Mouse (Mus musculus) hindbrain, postnatal 0 days (tissue): ENCODE data around the gene Polr3gl. TPM values are rescaled to one million over a fixed set of nuclear protein-coding genes. Genes with fewer than 3 reads are reported as not detected.
A peak's percentile ranks its signal among the peaks of the same experiment; 100 is the strongest.

Experiments used
- ATAC-seq: fragments of 200-750 bp; cut with Nextera tagmentation; 2 replicates; pipeline ENCODE4 v1.8.0; 2017; ENCODE audit warnings: mild to moderate bottlenecking, moderate TSS enrichment, moderate library complexity
- DNase-seq: peaks from one replicate; pipeline ENCODE4 v3.0.0-alpha.2; 2015; ENCODE audit warnings: low spot score
- H3K27ac ChIP-seq: fragments of 300-500 bp; sonication (generic); 2 replicates; pipeline ENCODE4 v1.5.1; 2014; ENCODE audit warnings: mild to moderate bottlenecking
- H3K27me3 ChIP-seq: fragments of 300-500 bp; sonication (generic); 2 replicates; pipeline ENCODE4 v1.6.1; 2014; ENCODE audit warnings: low read length, mixed read lengths; ENCODE audit not compliant: insufficient read depth
- H3K36me3 ChIP-seq: fragments of 300-500 bp; sonication (generic); 2 replicates; pipeline ENCODE4 v1.6.1; 2014; ENCODE audit warnings: low read length, mixed read lengths; ENCODE audit not compliant: insufficient read depth
- H3K4me1 ChIP-seq: fragments of 300-500 bp; sonication (generic); 2 replicates; pipeline ENCODE4 v1.6.1; 2014; ENCODE audit warnings: antibody characterized with exemption, low read length, mixed read lengths; ENCODE audit not compliant: insufficient read depth
- H3K4me2 ChIP-seq: fragments of 300-500 bp; sonication (generic); 2 replicates; pipeline ENCODE4 v1.6.1; 2014; ENCODE audit warnings: low read depth, mild to moderate bottlenecking, low read length, moderate library complexity, mixed read lengths
- H3K4me3 ChIP-seq: fragments of 300-500 bp; sonication (generic); 2 replicates; pipeline ENCODE4 v1.5.1; 2014; ENCODE audit warnings: low read length
- H3K9ac ChIP-seq: fragments of 300-500 bp; sonication (generic); replicated peaks from 2 replicates; pipeline ENCODE4 v1.6.1; 2014; ENCODE audit warnings: mild to moderate bottlenecking, low read length, moderate library complexity, mixed read lengths
- H3K9me3 ChIP-seq: fragments of 300-500 bp; sonication (generic); 2 replicates; pipeline ENCODE4 v1.6.1; 2016; ENCODE audit warnings: low read length, mixed read lengths
- CTCF ChIP-seq: IDR thresholded peaks from 2 replicates; pipeline ENCODE4 v1.5.1; 2016; ENCODE audit warnings: antibody characterized with exemption, control low read depth, low read depth
- WGBS: fragments of 180-500 bp; shearing (Covaris S2); extraction: QIAGEN DNeasy Blood & Tissue Kit; methylation state at CpG from one replicate; pipeline ENCODE4 v1.1.7; 2014; 5-methylcytosine and 5-hydroxymethylcytosine counted together
- polyA plus RNA-seq: library from polyadenylated mRNA; unstranded; fragments of >200 nt; fragmentation: Nextera tagmentation; extraction: Ambion mirVana; gene quantifications from 2 replicates; pipeline ENCODE4 v1.2.1, GENCODE M21; 2015
- total RNA-seq: library from RNA; depleted of rRNA; stranded (reverse); fragments of >200 nt; gene quantifications from 2 replicates; pipeline ENCODE4 v1.2.3, GENCODE M21; 2014

Polr3gl gene
- total and polyA plus RNA-seq, 2 experiments from 2014 or later, result 11.2 to 32.9 TPM

- Histone ChIP-seq H3K4me1 (peaks cover 33% of the 10 kb centered on the region), H3K27ac (peak overlapping the region; percentile 95), H3K36me3 (no peaks in the 10 kb centered on the region), H3K4me3 (peak overlapping the region; percentile 83), H3K4me2 (peak overlapping the region; percentile 74), H3K27me3 (no peaks in the 10 kb centered on the region), H3K9me3 (no peaks in the 10 kb centered on the region), H3K9ac (peak overlapping the region; percentile 83)
- WGBS, result 16% methylated on average over 5 of the region's 5 CpGs
- TF ChIP-seq CTCF, result no peak
- DNase-seq, result no peak
- ATAC-seq, result no peak
Measured at GRCm38 (mm10) chr3:96602704-96603084, 8.7 kb upstream of the Polr3gl start.

- no peaks in the 10 kb centered on the region for H3K27me3 ChIP-seq
- H3K9me3 ChIP-seq, result no peaks in the 10 kb centered on the region
- peak; percentile 76 for DNase-seq
- peaks cover 38% of the 10 kb centered on the region for H3K4me1 ChIP-seq
- 6% methylated on average over 10 of the region's 10 CpGs for WGBS
- no peaks in the 10 kb centered on the region for H3K36me3 ChIP-seq
- no peak for TF ChIP-seq CTCF
- H3K4me2 ChIP-seq, result peak overlapping the region; percentile 74
- ATAC-seq, result no peak
- H3K4me3 ChIP-seq, result peak overlapping the region; percentile 83
- peak overlapping the region; percentile 83 for H3K9ac ChIP-seq
- peak overlapping the region; percentile 95 for H3K27ac ChIP-seq
Measured at GRCm38 (mm10) chr3:96601941-96602703, 8.1 kb upstream of the Polr3gl start.

- Histone ChIP-seq H3K9me3 (no peaks in the 10 kb centered on the region), H3K9ac (peak overlapping the region; percentile 83), H3K27me3 (no peaks in the 10 kb centered on the region), H3K4me3 (peak overlapping the region; percentile 83), H3K4me2 (peak overlapping the region; percentile 74), H3K27ac (peak overlapping the region; percentile 95), H3K36me3 (no peaks in the 10 kb centered on the region), H3K4me1 (peaks cover 39% of the 10 kb centered on the region)
- TF ChIP-seq CTCF, result no peak
- WGBS, result under 1% methylated on average over 29 of the region's 40 CpGs
- ATAC-seq (peak; percentile 32), DNase-seq (peak; percentile 81)
Measured at GRCm38 (mm10) chr3:96601251-96601787, 7.3 kb upstream of the Polr3gl start.

- WGBS, result 1% methylated on average over 27 of the region's 27 CpGs
- Histone ChIP-seq H3K36me3 (no peaks in the 10 kb centered on the region), H3K4me1 (peaks cover 41% of the 10 kb centered on the region), H3K4me3 (peak within 1 kb of the TSS; percentile 83), H3K9ac (peak within 1 kb of the TSS; percentile 83), H3K4me2 (peak within 1 kb of the TSS; percentile 74), H3K27me3 (no peaks in the 10 kb centered on the region), H3K27ac (peak within 1 kb of the TSS; percentile 95), H3K9me3 (no peaks in the 10 kb centered on the region)
- DNase-seq, result peak; percentile 96
- peak; percentile 91 for ATAC-seq
- TF ChIP-seq CTCF, result no peak
Measured at GRCm38 (mm10) chr3:96600639-96601250, 6.8 kb upstream of the Polr3gl start, which contains the start of gene Lix1l. TSS of gene Lix1l (plus strand) at chr3:96601149.

- TF ChIP-seq CTCF, result no peak
- ATAC-seq (no peak), DNase-seq (no peak)
- Histone ChIP-seq H3K27ac (no peak overlapping the region), H3K36me3 (no peaks in the 10 kb centered on the region), H3K9ac (no peak overlapping the region), H3K4me3 (no peak overlapping the region), H3K4me2 (no peak overlapping the region; the same call in 1 of the 2 replicates), H3K4me1 (peaks cover 45% of the 10 kb centered on the region), H3K9me3 (no peaks in the 10 kb centered on the region), H3K27me3 (no peaks in the 10 kb centered on the region)
- 78% methylated on average over 3 of the region's 3 CpGs for WGBS
Measured at GRCm38 (mm10) chr3:96599411-96599810, 5.4 kb upstream of the Polr3gl start.

- DNase-seq (no peak), ATAC-seq (no peak)
- TF ChIP-seq CTCF, result no peak
- peaks cover 43% of the 10 kb centered on the region for H3K4me1 ChIP-seq
- peak overlapping the region; percentile 81 for H3K4me2 ChIP-seq
- H3K4me3 ChIP-seq, result peak overlapping the region; percentile 52
- no peaks in the 10 kb centered on the region for H3K9me3 ChIP-seq
- peak overlapping the region; percentile 69 for H3K9ac ChIP-seq
- no peaks in the 10 kb centered on the region for H3K36me3 ChIP-seq
- WGBS, result 59% methylated on average over 8 of the region's 8 CpGs
- no peaks in the 10 kb centered on the region for H3K27me3 ChIP-seq
- peak overlapping the region; percentile 77; the same call in 1 of the 2 replicates for H3K27ac ChIP-seq
Measured at GRCm38 (mm10) chr3:96599069-96599393, 5.0 kb upstream of the Polr3gl start.
